Comparison of ENCODE assay signal across 9 mouse cellular contexts in genomic region chr12:117761698-117762097, GRCm38 (mm10). TPM values are rescaled to one million over a fixed set of nuclear protein-coding genes. Genes with fewer than 3 reads are reported as not detected.
DNase-seq lines count a peak whose midpoint lies in the region; ATAC-seq and TF ChIP-seq lines count a peak whose summit lies in the region.
"Had no signal": no experiment of that assay in that cellular context is flagged by ENCODE, and none has a peak within 500 bp of the region (broad histone marks: within the 10 kb centered on the region; RNA-seq: fewer than 3 reads in every experiment).

No protein-coding gene starts in this region.

- 52% methylated on average over 1 of the region's 1 CpGs for WGBS in forebrain, embryonic 13.5 days
- 55% methylated on average over 1 of the region's 1 CpGs for WGBS in forebrain, embryonic 12.5 days
- 30% methylated on average over 1 of the region's 1 CpGs for WGBS in stomach, postnatal 0 days

- H3K9ac ChIP-seq in forebrain, embryonic 13.5 days = no peak overlapping the region
- H3K9ac ChIP-seq in forebrain, embryonic 12.5 days = no peak overlapping the region
- H3K9ac ChIP-seq in stomach, postnatal 0 days (ENCODE audit: low read length) = no peak overlapping the region

- TF ChIP-seq CTCF in stomach, postnatal 0 days (IDR thresholded peaks at IDR 0.05; ENCODE audit: low read depth) = no peak

- no peaks in the 10 kb centered on the region for H3K9me3 ChIP-seq in forebrain, embryonic 13.5 days (replicated peaks)
- H3K9me3 ChIP-seq in forebrain, embryonic 12.5 days = no peaks in the 10 kb centered on the region
- no peaks in the 10 kb centered on the region for H3K9me3 ChIP-seq in stomach, postnatal 0 days (ENCODE audit: control insufficient read depth, low read length)

- H3K4me2 ChIP-seq in forebrain, embryonic 13.5 days = no peak overlapping the region
- H3K4me2 ChIP-seq in forebrain, embryonic 12.5 days = no peak overlapping the region
- H3K4me2 ChIP-seq in stomach, postnatal 0 days (replicated peaks; ENCODE audit: low read depth) = no peak overlapping the region

- peak; percentile 78 for ATAC-seq in forebrain, embryonic 13.5 days
- ATAC-seq in forebrain, embryonic 12.5 days (ENCODE audit: low FRiP score) = no peak
- ATAC-seq in stomach, postnatal 0 days (ENCODE audit: low FRiP score, low TSS enrichment) = no peak

- peaks cover 9% of the 10 kb centered on the region; the same call in 1 of the 2 replicates for H3K36me3 ChIP-seq in forebrain, embryonic 13.5 days (ENCODE audit: poor library complexity, severe bottlenecking)
- no peaks in the 10 kb centered on the region; the same call in 1 of the 2 replicates for H3K36me3 ChIP-seq in forebrain, embryonic 12.5 days (replicated peaks)
- no peaks in the 10 kb centered on the region for H3K36me3 ChIP-seq in stomach, postnatal 0 days (ENCODE audit: control insufficient read depth, insufficient read depth, low read length)

- intact Hi-C loops in left cerebral cortex, postnatal 14 days (cut with DNase I) = loop anchor here (5.0 kb wide), 1 partner anchor 174 kb away; no protein-coding TSS in a partner anchor

- TF ChIP-seq EP300 in stomach, postnatal 0 days (optimal IDR thresholded peaks at IDR 0.05) = no peak

- H3K4me1 ChIP-seq in forebrain, embryonic 13.5 days = peaks cover 6% of the 10 kb centered on the region; the same call in 1 of the 2 replicates
- H3K4me1 ChIP-seq in forebrain, embryonic 12.5 days = peaks cover 5% of the 10 kb centered on the region
- no peaks in the 10 kb centered on the region for H3K4me1 ChIP-seq in stomach, postnatal 0 days (replicated peaks; ENCODE audit: control insufficient read depth, insufficient read depth)

- H3K27ac ChIP-seq in forebrain, embryonic 13.5 days = no peak overlapping the region
- no peak overlapping the region for H3K27ac ChIP-seq in forebrain, embryonic 12.5 days
- no peak overlapping the region for H3K27ac ChIP-seq in stomach, postnatal 0 days (replicated peaks)

- H3K27me3 ChIP-seq in forebrain, embryonic 13.5 days = peaks cover 6% of the 10 kb centered on the region; the same call in 1 of the 2 replicates
- H3K27me3 ChIP-seq in forebrain, embryonic 12.5 days = peaks cover 11% of the 10 kb centered on the region; the same call in 1 of the 2 replicates
- no peaks in the 10 kb centered on the region for H3K27me3 ChIP-seq in stomach, postnatal 0 days (ENCODE audit: control insufficient read depth, insufficient read depth, low read length)

- H3K4me3 ChIP-seq in forebrain, embryonic 13.5 days = no peak overlapping the region
- H3K4me3 ChIP-seq in forebrain, embryonic 12.5 days (replicated peaks) = no peak overlapping the region
- H3K4me3 ChIP-seq in stomach, postnatal 0 days (ENCODE audit: low read depth, low read length) = no peak overlapping the region
- H3K4me3 ChIP-seq: myocyte had no signal

- DNase-seq in B cell, adult 2 months = peak; percentile 9 to 16
- DNase-seq in frontal cortex, postnatal 14 days (ENCODE audit: low spot score in 2 of 2) = peak; percentile 45 to 47
- DNase-seq in left cerebral cortex, postnatal 14 days (ENCODE audit: low spot score in 2 of 2) = peak; percentile 66 to 71
- DNase-seq in telencephalon, adult 2 months (ENCODE audit: low read depth, low spot score) = peak; percentile 69
- DNase-seq in yolk sac, embryonic 10.5 days (ENCODE audit: low spot score) = no peak
- DNase-seq in stomach, postnatal 0 days (ENCODE audit: low spot score) = no peak

RNA-seq across cellular contexts. Expression of gene Cdca7l, which starts 42.4 kb away (rescaled TPM):
- 20.4 and 27.0 TPM in 2 replicates for polyA plus RNA-seq in forebrain, embryonic 13.5 days (2015; fragmentation: Nextera tagmentation; extraction: Ambion mirVana)
- 37.6 and 41.6 TPM in 2 replicates for polyA plus RNA-seq in forebrain, embryonic 12.5 days (2016; fragmentation: Nextera tagmentation; extraction: Ambion mirVana)
- total RNA-seq in left cerebral cortex, postnatal 14 days (2021) = under 1 TPM; 0.74 to 0.81 TPM
- 15.1 and 15.7 TPM in 2 replicates for polyA plus RNA-seq in stomach, postnatal 0 days (2015; fragmentation: Nextera tagmentation; extraction: Ambion mirVana)

Comparison
In these comparisons a context has a peak if more than half of its experiments do, and no peak if none do; other contexts are left out.
1. DNase-seq: peak in B cell, adult 2 months (2 of 2), frontal cortex, postnatal 14 days (2 of 2), left cerebral cortex, postnatal 14 days (2 of 2) and telencephalon, adult 2 months (single experiment); none in yolk sac, embryonic 10.5 days (single experiment) and stomach, postnatal 0 days (single experiment).